Mouse (Mus musculus) limb, embryonic 13.5 days (tissue): Measurements from ENCODE around the gene Sap30bp. TPM values are rescaled to one million over a fixed set of nuclear protein-coding genes. Genes with fewer than 3 reads are reported as not detected.

Source experiments
- ATAC-seq: fragments of 200-750 bp; cut with Nextera tagmentation; 2 replicates; pipeline ENCODE4 v1.8.0; 2017; ENCODE audit warnings: low read depth, moderate number of reproducible peaks, moderate TSS enrichment; ENCODE audit not compliant: low FRiP score
- H3K27ac ChIP-seq: fragments of 300-500 bp; sonication (generic); 2 replicates; pipeline ENCODE4 v1.5.1; 2015; ENCODE audit warnings: inconsistent platforms, mild to moderate bottlenecking, moderate library complexity
- H3K27me3 ChIP-seq: fragments of 300-500 bp; sonication (generic); 2 replicates; pipeline ENCODE4 v1.6.1; 2015; ENCODE audit warnings: mild to moderate bottlenecking, inconsistent platforms
- H3K36me3 ChIP-seq: fragments of 300-500 bp; sonication (generic); 2 replicates; pipeline ENCODE4 v1.6.1; 2015; ENCODE audit warnings: inconsistent platforms, mild to moderate bottlenecking, moderate library complexity
- H3K4me1 ChIP-seq: fragments of 300-500 bp; sonication (generic); 2 replicates; pipeline ENCODE4 v1.6.1; 2015; ENCODE audit warnings: inconsistent platforms
- H3K4me2 ChIP-seq: fragments of 300-500 bp; sonication (generic); replicated peaks from 2 replicates; pipeline ENCODE4 v1.6.1; 2015; ENCODE audit warnings: inconsistent platforms, mild to moderate bottlenecking, moderate library complexity
- H3K4me3 ChIP-seq: fragments of 300-500 bp; sonication (generic); 2 replicates; pipeline ENCODE4 v1.5.1; 2015; ENCODE audit warnings: moderate library complexity, mild to moderate bottlenecking, inconsistent platforms
- H3K9ac ChIP-seq: fragments of 300-500 bp; sonication (generic); 2 replicates; pipeline ENCODE4 v1.6.1; 2015; ENCODE audit warnings: mild to moderate bottlenecking, inconsistent platforms
- H3K9me3 ChIP-seq: fragments of 300-500 bp; sonication (generic); 2 replicates; pipeline ENCODE4 v1.6.1; 2016; ENCODE audit warnings: inconsistent platforms
- WGBS: fragments of 180-500 bp; shearing (Covaris S2); methylation state at CpG from one replicate; pipeline ENCODE4 v1.1.7; 2015; 5-methylcytosine and 5-hydroxymethylcytosine counted together
- polyA plus RNA-seq: library from polyadenylated mRNA; unstranded; fragments of >200 nt; fragmentation: Nextera tagmentation; extraction: Ambion mirVana; gene quantifications from 2 replicates; pipeline ENCODE4 v1.2.1, GENCODE M21; 2015

The Sap30bp gene
- polyA plus RNA-seq, 1 experiment from 2014 or later: 44.2 TPM

GRCm38 (mm10) chr11:115997662-115998061 is 64.6 kb downstream of the Sap30bp start:
- Histone ChIP-seq H3K27ac (no peak overlapping the region), H3K9me3 (no peaks in the 10 kb centered on the region), H3K4me3 (no peak overlapping the region), H3K9ac (no peak overlapping the region), H3K36me3 (no peaks in the 10 kb centered on the region), H3K4me2 (no peak overlapping the region), H3K4me1 (0 out of 2 replicates have a peak, but pooled peaks cover 5% of the 10 kb centered on the region), H3K27me3 (peaks cover 12% of the 10 kb centered on the region; the same call in 1 of the 2 replicates)
- ATAC-seq: no peak
- WGBS: 72% methylated on average over 5 of the region's 5 CpGs

- WGBS: 80% methylated on average over 7 of the region's 7 CpGs
- 0 out of 2 replicates have a peak, but pooled peaks cover 5% of the 10 kb centered on the region for H3K4me1 ChIP-seq
- peaks cover 9% of the 10 kb centered on the region; the same call in 1 of the 2 replicates for H3K27me3 ChIP-seq
- no peaks in the 10 kb centered on the region; the same call in 1 of the 2 replicates for H3K36me3 ChIP-seq
- ATAC-seq: no peak
- no peak overlapping the region for H3K4me3 ChIP-seq
- H3K4me2 ChIP-seq: no peak overlapping the region
- no peaks in the 10 kb centered on the region for H3K9me3 ChIP-seq
- H3K9ac ChIP-seq: no peak overlapping the region
- H3K27ac ChIP-seq: no peak overlapping the region
Observed at GRCm38 (mm10) chr11:115999027-115999426, 65.9 kb downstream of the Sap30bp start.

- 14% methylated on average over 14 of the region's 14 CpGs for WGBS
- Histone ChIP-seq H3K36me3 (no peaks in the 10 kb centered on the region; the same call in 1 of the 2 replicates), H3K9me3 (no peaks in the 10 kb centered on the region), H3K4me2 (0 out of 2 replicates have a peak overlapping the region, but pooled peaks have one; percentile 17), H3K9ac (no peak overlapping the region), H3K4me1 (peaks cover 8% of the 10 kb centered on the region), H3K4me3 (no peak overlapping the region), H3K27ac (no peak overlapping the region), H3K27me3 (peaks cover 9% of the 10 kb centered on the region; the same call in 1 of the 2 replicates)
- ATAC-seq: no peak
Observed at GRCm38 (mm10) chr11:115999538-116000143, 66.6 kb downstream of the Sap30bp start.

DNA sequence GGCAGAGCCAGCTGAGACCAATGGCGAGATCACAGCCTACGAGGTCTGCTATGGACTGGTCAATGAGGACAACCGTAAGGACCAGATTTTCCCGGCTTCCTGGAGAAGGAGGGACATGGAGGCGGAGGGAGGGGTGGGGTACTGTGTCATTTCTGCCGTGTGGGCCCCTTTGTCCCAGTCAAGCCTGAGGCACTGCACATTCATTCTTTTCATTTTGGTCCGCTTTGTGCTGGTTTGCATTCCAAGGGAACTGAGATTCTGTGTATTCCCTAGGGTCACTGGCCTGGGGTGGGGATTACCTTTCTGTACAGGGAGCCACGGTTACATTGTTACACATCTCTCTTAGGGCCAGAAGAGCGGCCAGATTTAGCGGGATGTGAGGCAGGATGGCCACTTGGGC is 67.5 kb downstream of the Sap30bp start:
- 58% methylated on average over 10 of the region's 10 CpGs for WGBS
- ATAC-seq: no peak
- H3K9ac ChIP-seq: no peak overlapping the region
- H3K4me1 ChIP-seq: peaks cover 18% of the 10 kb centered on the region
- H3K4me3 ChIP-seq: no peak overlapping the region
- no peaks in the 10 kb centered on the region; the same call in 1 of the 2 replicates for H3K36me3 ChIP-seq
- H3K27me3 ChIP-seq: peaks cover 9% of the 10 kb centered on the region; the same call in 1 of the 2 replicates
- H3K9me3 ChIP-seq: no peaks in the 10 kb centered on the region
- H3K27ac ChIP-seq: no peak overlapping the region
- H3K4me2 ChIP-seq: no peak overlapping the region

GRCm38 (mm10) chr11:116001725-116002124 is 68.6 kb downstream of the Sap30bp start:
- H3K9ac ChIP-seq: no peak overlapping the region
- no peak for ATAC-seq
- H3K27me3 ChIP-seq: peaks cover 9% of the 10 kb centered on the region; the same call in 1 of the 2 replicates
- WGBS: 69% methylated on average over 6 of the region's 6 CpGs
- H3K4me3 ChIP-seq: no peak overlapping the region
- H3K36me3 ChIP-seq: peaks cover 7% of the 10 kb centered on the region
- H3K4me2 ChIP-seq: no peak overlapping the region
- H3K9me3 ChIP-seq: no peaks in the 10 kb centered on the region
- peaks cover 22% of the 10 kb centered on the region for H3K4me1 ChIP-seq
- no peak overlapping the region for H3K27ac ChIP-seq

DNA sequence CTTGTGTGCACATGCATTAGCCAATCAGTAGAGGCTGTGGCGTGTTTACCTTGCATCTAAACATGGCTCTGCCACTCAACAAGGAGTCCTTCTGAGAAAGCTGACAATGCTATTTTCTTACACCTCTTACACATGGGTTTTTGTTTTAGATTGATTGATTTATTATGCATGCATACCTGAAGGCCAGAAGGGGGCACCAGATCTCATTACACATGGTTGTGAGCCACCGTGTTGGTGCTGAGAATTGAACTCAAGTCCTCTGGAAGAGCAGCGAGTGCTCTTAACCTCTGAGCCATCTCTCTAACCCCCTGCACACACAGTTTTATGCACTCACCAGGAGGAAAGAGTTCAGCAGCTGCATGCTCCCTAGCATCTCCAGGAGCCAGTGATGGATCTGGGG is 69.8 kb downstream of the Sap30bp start:
- H3K4me2 ChIP-seq: no peak overlapping the region
- H3K9ac ChIP-seq: no peak overlapping the region
- no peaks in the 10 kb centered on the region for H3K9me3 ChIP-seq
- H3K36me3 ChIP-seq: peaks cover 19% of the 10 kb centered on the region
- ATAC-seq: no peak
- H3K4me1 ChIP-seq: peaks cover 22% of the 10 kb centered on the region
- no peak overlapping the region for H3K27ac ChIP-seq
- H3K4me3 ChIP-seq: no peak overlapping the region
- H3K27me3 ChIP-seq: peaks cover 9% of the 10 kb centered on the region; the same call in 1 of the 2 replicates
- WGBS: 87% methylated on average over 3 of the region's 3 CpGs

DNA sequence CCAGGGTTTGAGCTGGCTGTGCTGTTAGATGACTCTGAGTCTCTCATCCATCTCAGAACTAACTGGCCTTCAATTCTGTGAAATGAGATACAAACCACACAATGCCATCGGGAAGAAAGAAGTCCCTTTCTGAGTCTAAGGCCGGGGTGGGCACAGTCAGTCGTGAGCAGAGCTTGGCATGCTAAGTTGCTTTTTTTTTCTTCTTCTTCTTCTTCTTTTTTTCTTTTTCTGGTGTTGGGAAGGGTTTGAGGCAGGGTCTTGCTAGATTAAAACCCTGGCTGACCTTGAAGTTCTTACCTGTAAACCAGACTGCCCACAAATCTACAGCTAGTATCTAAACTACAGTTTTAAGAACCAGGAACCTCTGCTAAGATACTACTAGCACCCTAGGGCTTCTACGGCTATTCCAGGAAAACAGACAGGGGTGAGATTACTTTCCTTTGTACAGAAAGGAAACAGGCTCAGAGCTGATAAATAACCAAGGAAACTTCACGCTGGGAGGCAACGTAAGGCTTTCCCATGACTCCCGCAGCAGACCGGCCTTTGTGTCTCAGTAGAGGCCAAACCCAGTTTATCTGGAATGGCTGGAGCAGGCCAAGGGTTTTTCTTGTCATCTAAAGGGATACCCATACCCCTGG is 71.2 kb downstream of the Sap30bp start:
- H3K9me3 ChIP-seq: no peaks in the 10 kb centered on the region
- H3K4me3 ChIP-seq: peak overlapping the region; percentile 42
- peaks cover 33% of the 10 kb centered on the region for H3K36me3 ChIP-seq
- 40% methylated on average over 8 of the region's 8 CpGs for WGBS
- H3K4me2 ChIP-seq: peak overlapping the region; percentile 77
- H3K4me1 ChIP-seq: peaks cover 26% of the 10 kb centered on the region
- peak overlapping the region; percentile 68 for H3K9ac ChIP-seq
- peaks cover 9% of the 10 kb centered on the region; the same call in 1 of the 2 replicates for H3K27me3 ChIP-seq
- H3K27ac ChIP-seq: peak overlapping the region; percentile 44; the same call in 1 of the 2 replicates
- ATAC-seq: no peak

GRCm38 (mm10) chr11:116004840-116005700 is 72.0 kb downstream of the Sap30bp start:
- peaks cover 22% of the 10 kb centered on the region for H3K4me1 ChIP-seq
- WGBS: 6% methylated on average over 52 of the region's 54 CpGs
- no peaks in the 10 kb centered on the region for H3K9me3 ChIP-seq
- peak overlapping the region; percentile 42 for H3K4me3 ChIP-seq
- peak; percentile 58 for ATAC-seq
- peak overlapping the region; percentile 75; the same call in 1 of the 2 replicates for H3K27ac ChIP-seq
- peak overlapping the region; percentile 77 for H3K4me2 ChIP-seq
- peaks cover 41% of the 10 kb centered on the region for H3K36me3 ChIP-seq
- H3K27me3 ChIP-seq: peaks cover 5% of the 10 kb centered on the region; the same call in 1 of the 2 replicates
- peak overlapping the region; percentile 68 for H3K9ac ChIP-seq

DNA sequence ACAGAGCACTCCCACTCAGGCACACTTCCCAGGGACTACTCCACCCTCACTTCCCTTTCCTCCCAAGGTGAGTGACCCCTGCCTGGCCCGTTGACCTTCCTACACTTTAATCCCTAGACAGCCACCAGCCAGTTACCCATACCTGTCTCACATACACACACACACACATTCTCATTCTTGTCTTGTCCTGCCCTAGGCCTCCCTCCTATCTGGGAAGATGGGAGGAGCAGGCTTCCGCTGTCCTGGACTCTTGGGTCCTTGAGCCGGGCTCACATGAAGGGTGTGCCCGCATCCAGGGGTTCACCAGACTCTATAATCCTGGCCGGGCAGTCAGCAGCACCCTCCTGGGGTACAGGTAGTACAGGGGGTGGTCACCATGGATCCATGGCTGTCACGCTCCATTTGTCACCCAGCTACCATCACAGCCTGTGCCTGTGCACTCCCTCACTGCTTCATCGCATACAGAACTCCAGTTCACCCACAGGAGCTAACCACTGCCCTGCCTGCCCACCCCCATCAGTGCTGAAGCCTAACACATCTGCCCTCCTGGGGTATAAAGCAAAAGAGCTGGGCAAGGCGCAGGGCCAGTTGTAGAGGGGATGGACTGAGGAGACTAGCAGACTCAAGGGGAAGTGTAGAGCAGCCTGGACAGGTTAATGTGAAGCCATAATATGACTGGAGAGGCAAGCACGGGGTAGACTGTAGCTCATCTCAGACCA is 72.8 kb downstream of the Sap30bp start:
- H3K9ac ChIP-seq: peak overlapping the region; percentile 68; the same call in 1 of the 2 replicates
- H3K4me1 ChIP-seq: peaks cover 25% of the 10 kb centered on the region
- H3K4me3 ChIP-seq: peak overlapping the region; percentile 42
- H3K27ac ChIP-seq: peak overlapping the region; percentile 75; the same call in 1 of the 2 replicates
- peaks cover 48% of the 10 kb centered on the region for H3K36me3 ChIP-seq
- WGBS: 73% methylated on average over 9 of the region's 9 CpGs
- 0 out of 2 replicates have a peak, but pooled peaks have one; percentile 7 for ATAC-seq
- peak overlapping the region; percentile 77 for H3K4me2 ChIP-seq
- no peaks in the 10 kb centered on the region for H3K9me3 ChIP-seq
- no peaks in the 10 kb centered on the region for H3K27me3 ChIP-seq

DNA sequence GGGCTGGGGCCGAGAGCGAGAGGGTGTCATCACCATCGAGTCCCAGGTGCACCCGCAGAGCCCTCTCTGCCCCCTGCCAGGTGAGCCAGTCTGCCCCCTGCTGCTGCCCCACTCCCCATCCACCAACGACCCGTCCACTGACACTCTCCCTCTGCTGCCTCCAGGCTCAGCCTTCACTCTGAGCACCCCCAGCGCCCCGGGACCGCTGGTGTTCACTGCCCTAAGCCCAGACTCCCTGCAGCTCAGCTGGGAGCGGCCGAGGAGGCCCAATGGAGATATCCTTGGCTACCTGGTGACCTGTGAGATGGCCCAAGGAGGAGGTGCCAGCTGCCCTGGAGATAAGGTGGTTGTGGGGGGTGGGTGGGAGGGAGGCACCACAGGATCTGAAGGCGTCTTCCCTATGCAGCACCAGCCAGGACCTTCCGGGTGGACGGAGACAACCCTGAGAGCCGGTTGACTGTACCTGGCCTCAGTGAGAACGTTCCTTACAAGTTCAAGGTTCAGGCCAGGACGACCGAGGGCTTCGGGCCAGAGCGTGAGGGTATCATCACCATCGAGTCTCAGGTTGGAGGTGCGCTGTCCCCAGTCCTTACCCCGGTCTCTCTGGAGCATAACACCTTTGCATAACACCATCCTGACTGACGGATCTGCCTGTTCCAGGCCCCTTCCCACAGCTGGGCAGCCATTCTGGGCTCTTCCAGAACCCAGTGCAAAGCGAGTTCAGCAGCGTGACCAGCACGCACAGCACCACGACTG is 74.2 kb downstream of the Sap30bp start:
- no peak overlapping the region for H3K27ac ChIP-seq
- H3K4me3 ChIP-seq: no peak overlapping the region
- no peaks in the 10 kb centered on the region for H3K27me3 ChIP-seq
- H3K4me2 ChIP-seq: no peak overlapping the region
- peaks cover 36% of the 10 kb centered on the region for H3K4me1 ChIP-seq
- ATAC-seq: no peak
- H3K9ac ChIP-seq: peak overlapping the region; percentile 13; the same call in 1 of the 2 replicates
- 86% methylated on average over 28 of the region's 28 CpGs for WGBS
- H3K36me3 ChIP-seq: peaks cover 50% of the 10 kb centered on the region
- H3K9me3 ChIP-seq: no peaks in the 10 kb centered on the region

DNA sequence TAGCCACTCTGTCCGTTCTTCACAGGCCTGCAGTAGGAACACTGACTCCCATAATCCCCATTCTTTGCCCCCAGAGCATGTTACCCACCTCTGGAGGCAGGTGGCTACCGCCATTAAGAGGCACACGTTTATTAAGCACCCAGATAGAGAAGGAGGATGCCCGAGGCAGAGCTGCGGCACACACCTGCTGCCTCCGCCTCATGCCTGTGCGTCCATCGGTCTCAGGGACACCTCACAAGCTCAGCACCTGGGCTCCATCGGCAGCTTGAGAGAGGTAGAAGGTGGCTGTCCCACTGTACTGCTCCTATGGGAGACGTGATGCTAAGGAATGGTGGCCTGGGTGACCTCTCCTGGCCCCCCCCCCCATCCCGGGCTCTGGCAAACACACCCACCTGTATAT is 75.3 kb downstream of the Sap30bp start:
- Histone ChIP-seq H3K9ac (no peak overlapping the region; the same call in 1 of the 2 replicates), H3K4me2 (no peak overlapping the region), H3K4me3 (no peak overlapping the region), H3K27ac (no peak overlapping the region), H3K36me3 (peaks cover 50% of the 10 kb centered on the region), H3K27me3 (no peaks in the 10 kb centered on the region), H3K4me1 (peaks cover 44% of the 10 kb centered on the region), H3K9me3 (no peaks in the 10 kb centered on the region)
- ATAC-seq: no peak
- WGBS: 81% methylated on average over 11 of the region's 11 CpGs
